Mouse (Mus musculus) cerebellum, adult 9-11 months (tissue): Measurements from ENCODE around the gene Impdh2.
A peak's percentile ranks its signal among the peaks of the same experiment; 100 is the strongest.

Source experiments
- DNase-seq: peaks from one replicate; pipeline ENCODE4 v3.0.0; 2022

Gene Impdh2

DNA sequence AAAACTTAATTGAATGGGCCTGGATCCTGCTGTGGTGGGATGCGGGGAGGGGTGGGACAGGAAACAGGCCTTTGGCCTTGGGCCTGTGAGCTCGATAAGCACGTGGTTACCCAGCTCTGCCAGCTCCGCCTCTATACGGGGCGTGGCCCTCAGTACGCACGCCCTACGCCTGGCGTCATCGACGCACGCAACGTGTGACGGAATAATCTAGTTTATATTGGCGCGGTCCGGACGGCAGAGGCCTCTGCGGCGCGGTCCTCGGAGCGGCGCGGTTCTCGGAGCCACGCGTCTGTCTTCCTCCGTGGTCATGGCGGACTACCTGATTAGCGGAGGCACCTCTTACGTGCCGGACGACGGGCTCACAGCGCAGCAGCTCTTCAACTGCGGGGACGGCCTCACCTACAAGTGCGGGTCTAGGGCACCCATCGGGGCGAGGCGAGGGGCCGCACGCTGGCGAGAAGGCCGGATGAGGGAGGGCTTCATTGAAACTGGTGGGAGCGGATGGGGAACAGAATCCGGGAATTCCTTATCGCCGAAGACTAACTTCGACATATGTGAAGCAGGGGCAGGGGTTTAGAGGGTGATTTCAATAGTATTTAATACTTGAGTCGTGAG is at the start of gene Impdh2:
TSS of gene Impdh2 (plus strand) at position 60 of the 615 bp plus-strand sequence.
- peak; percentile 94 for DNase-seq

- peak; percentile 96 for DNase-seq
Observed at GRCm38 (mm10) chr9:108516380-108517251, 43.5 kb upstream of the Impdh2 start, which contains the start of gene Qrich1. TSS of gene Qrich1 (plus strand) at chr9:108516806.

DNA sequence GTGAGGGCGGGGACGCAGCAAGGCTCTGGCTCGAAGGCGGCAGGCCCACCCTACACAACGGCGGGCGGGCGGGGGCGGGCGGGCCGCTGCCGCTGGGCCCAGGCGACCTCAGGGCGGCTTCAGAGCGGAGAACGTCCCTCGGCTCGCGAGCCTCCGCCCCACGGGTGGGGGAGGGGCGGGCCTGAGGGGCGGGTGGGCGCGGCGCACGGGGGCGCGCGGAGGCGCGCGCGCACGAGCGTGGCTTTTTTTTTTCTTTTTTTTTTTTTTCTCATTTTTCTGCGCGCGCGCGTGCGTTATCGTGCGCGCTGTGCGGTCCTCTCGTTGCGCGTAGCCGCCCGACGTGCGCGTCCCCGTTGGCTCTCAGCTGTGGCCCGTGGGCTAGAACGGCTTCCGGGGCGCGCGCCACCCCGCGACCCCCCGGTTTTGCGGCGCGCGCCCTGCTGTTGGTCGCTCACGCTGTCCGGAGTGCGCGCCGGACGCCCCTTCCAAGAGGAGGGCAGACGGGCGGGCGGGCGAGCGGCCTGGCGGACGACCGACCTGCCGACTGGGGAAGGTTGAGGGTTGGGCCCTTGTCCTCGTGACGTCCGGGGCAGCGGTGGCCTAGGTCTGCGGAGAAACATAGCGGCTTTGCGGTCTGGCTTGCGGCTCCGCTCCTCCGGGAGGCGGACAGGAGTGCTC is 42.7 kb upstream of the Impdh2 start:
- peak; percentile 83 for DNase-seq

DNA sequence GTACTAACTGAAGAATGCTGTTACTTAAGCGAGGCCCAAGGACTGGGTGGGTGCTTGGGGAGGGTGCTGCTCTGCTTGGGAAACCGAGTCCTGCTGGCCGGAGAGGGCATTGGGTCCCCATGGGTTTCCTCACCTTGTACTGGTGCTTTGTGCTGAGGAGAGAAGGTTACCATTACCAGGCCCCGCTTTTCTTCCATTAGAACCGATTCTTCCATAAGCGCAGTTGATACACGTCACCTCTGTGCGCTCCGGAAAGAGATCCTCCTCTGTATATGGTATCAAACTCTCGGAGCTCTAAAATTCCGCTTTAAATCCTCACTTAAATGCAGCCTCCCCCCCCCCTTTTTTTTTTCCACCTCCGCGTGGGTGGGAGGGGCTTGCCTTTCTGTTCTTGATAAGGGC is 42.2 kb upstream of the Impdh2 start:
- DNase-seq = no peak

DNA sequence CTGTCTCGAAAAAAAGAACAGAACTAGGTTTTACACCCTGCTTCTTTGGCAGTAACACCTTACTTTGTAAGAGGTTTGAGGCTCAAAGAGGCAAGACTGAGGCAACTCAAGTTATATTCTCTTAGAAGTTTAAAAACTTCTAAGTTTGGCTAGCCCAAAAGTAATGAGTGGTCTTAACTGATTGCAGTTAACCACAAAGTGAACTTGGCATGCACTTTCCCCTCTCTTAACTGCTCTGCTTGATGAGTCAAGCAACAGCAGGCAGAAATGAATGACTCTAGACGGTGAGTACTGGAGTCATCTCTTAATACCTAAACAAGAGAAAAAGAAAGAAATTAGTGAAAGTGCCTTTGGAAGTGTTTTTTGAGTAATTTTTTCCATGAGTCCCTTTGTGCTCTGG is 38.5 kb upstream of the Impdh2 start:
- no peak for DNase-seq

DNA sequence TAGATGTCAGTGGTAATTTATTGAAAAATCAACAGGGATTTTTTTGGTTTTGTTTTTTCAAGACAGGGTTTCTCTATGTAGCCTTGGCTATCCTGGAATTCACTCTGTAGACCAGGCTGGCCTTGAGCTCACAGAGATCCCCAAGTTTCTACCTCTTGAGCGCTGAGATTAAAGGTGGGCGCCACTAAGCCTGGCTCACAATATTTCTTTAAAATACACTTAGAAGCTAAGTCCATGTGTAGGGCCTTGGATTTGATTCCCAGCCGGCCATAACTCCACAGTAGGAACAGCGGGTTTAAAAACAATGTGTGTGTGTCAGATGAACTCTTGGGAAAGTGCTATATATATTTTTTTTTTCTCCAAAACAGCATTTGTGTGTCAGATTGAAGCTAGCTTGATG is 36.7 kb upstream of the Impdh2 start:
- DNase-seq = no peak

DNA sequence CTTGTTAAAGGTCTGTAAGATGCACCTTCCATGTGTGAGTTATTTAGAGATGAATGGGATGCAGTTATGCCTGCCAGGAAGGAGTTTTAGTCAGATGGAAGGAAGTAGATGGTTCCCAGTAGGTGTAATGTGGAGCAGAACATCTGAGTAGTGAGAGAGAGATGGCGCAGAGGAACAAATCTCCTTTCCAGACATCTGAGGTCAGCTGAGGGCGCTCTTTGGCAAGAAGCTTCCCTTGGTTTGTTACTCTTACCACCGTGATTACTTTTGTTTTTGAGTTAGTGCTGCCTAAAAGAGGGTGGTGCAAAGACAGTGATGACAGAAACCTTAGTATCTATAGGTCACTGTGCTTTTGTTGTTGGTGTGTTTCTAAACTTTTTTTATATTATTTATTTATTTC is 34.7 kb upstream of the Impdh2 start:
- DNase-seq = no peak

DNA sequence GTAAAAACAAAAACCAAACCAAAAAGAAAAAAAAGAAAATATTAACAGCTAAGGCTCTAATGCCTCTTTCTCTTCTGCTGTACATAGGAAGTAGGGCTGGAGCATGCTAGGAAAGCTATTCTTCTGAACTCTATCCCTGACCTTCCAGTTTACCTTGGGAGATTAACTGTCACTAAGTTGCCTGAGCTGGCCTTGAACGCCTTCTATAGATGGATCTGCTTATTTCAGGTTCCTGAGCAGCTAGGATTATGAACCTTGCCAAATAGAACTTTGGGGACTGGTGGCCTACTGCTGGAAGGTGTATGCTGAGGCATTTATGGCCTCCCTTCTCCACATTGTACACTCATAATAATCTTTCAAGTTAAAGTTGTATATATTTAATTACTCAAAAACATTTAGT is 29.1 kb upstream of the Impdh2 start:
- no peak for DNase-seq

GRCm38 (mm10) chr9:108531496-108531895 is 28.6 kb upstream of the Impdh2 start:
- DNase-seq = no peak

DNA sequence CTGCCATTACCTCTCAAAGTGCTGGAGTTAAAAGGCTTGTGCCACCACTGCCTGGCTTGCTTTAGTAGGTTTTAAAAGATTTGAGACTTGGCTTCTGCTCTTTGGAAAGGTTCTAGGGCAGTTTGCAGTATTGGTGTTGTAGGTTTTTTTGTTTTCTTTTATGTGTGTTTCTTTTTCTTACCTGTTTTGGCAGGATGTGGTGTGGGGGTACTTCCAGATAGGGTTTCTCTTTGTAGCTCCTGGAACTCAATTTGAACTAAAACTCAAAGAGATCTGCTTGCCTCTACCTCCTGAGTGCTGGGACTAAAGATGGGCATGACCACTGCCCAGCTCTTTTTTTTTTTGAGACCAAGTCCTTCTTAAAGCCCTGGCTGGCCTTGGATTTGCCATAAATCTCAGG is 19.2 kb upstream of the Impdh2 start:
- no peak for DNase-seq

- DNase-seq = no peak
Observed at GRCm38 (mm10) chr9:108545986-108546385, 14.1 kb upstream of the Impdh2 start.

DNA sequence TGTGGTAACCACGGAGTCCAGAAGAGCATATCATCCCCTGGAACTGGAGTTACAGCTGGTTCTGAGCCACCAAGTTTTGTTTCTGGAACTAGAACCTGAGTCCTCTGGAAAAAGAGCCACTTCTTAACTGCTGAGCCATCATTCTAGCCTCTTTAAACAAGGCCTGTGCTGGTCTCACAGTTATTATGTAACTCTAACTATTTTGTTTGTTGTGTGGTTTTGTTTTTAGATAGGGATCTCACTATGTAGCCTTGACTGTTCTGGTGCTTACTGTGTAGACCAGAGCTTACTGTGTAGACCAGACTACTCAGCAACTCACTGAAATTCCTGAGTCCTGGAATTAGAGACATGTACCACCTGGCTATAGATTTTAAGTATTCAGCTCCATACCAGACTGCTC is 13.2 kb upstream of the Impdh2 start:
- no peak for DNase-seq

- peak; percentile 17 for DNase-seq
Observed at GRCm38 (mm10) chr9:108559169-108559568, 917 bp upstream of the Impdh2 start.

DNA sequence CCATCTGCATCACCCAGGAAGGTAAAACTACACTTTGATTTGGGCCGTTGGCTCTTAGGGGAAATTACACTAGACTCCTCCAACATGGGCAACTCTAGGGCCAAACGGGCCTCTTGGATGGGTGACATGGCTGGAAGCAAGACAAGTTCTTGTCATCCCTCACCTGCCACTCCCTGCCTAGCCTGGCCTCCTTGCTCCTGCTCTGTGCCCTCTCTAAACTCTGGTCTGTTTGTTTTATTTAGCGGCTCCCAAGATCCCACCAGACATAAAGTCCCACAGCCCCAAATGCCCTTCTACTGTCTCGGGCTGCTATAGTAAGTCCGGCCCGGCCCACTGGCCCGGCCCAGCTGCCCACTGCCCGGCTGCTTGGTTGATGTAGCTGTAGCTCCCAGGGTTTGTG is 3.6 kb downstream of the Impdh2 start:
- DNase-seq = peak; percentile 42

GRCm38 (mm10) chr9:108564131-108564530 is 4.0 kb downstream of the Impdh2 start:
- no peak for DNase-seq

DNA sequence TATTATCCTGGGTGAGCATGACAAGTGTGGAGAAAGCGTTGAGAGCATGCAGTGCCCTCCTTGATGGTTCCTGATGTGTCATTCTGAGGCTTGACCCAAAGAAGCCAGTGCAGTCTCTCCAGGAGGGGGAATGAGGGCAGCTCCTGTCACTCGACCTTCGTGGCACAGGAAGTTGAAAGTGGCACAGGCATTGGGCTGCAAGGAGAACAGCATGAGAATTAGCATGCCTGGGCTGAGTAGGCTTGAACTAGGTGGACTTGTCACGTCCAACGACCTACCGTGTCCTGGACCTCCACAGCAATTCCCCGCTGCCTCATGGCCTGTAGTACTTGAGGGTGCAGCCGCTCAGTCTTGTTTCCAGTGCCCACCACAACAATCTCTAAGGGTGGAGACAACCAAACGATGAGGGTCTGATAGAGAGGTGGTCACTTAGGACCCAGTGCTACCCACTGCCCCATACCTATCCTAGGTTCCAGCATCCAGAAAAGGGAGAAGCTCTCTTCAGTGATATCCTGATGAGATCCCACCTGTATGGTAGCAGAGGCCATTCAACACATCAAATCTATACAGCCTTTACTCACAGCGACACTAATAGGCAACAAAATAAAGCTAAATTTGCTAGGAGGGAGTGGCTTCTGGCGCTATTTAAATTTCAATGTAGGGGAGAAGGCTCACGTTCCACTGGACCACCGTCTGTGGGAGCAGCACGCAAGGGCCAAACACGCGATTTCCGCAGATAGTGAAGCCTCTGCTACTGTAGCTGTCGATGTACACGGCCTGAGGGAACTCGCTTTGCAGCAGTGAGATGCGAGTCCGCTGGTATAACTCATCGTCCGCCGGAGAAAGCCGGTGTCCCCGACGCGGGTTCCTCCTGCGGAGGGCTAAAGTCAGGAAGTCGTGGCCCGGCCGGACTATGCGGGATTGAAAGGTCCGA is 6.1 kb downstream of the Impdh2 start:
- peak; percentile 46 for DNase-seq

DNA sequence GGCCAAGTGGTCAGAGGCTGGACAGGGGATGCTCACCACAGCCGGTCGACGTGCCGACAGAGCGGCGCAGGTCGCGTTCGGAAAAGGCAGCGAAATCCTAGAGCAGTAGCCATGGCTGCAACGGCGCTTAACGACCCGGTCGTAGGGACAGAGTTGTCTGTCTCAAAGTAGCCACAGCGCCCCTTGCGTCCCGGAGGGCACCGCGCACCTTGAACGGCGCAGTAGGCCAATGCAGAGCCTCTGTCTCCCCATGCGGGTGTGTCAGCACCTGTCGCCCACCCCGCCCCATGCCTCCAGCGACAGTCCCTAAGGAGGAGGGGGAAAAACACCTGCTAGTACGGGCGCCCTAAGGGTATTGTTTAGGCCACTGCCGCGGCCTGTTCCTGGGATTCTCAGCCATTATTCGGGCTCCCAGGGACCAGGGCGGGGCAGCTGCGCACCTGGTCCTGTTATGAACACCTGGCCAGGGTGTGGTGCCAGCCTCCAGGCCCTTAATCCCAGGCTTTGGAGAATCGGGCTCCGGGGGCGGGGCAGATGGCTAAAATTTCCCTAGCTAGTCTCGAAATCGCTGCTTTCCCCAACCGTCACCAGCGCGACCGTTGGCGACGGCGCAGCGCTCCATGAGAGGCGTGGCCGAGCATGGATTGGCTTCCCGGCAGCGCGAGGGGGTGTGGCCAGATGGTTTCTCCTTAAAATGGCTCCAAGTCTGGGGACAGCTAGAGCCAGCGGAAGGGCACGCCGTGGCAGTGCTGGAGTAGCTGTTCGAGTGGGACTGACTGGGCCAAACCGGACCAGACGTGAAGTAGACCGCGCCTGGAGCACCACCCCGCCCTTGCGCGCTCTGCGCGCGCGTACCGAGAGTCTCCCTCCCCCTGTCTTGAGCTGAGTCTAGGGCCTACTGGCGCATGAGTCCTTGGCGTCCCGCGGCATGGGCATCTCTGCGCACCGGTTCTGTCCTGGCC is 7.0 kb downstream of the Impdh2 start, which contains the start of gene Ndufaf3:
TSS of gene Ndufaf3 (minus strand) at position 620 of the 962 bp plus-strand sequence.
- DNase-seq = peak; percentile 96

GRCm38 (mm10) chr9:108567931-108568419 is 7.9 kb downstream of the Impdh2 start:
- DNase-seq = no peak

- DNase-seq = peak; percentile 56
Observed at GRCm38 (mm10) chr9:108568511-108568921, 8.4 kb downstream of the Impdh2 start.

DNA sequence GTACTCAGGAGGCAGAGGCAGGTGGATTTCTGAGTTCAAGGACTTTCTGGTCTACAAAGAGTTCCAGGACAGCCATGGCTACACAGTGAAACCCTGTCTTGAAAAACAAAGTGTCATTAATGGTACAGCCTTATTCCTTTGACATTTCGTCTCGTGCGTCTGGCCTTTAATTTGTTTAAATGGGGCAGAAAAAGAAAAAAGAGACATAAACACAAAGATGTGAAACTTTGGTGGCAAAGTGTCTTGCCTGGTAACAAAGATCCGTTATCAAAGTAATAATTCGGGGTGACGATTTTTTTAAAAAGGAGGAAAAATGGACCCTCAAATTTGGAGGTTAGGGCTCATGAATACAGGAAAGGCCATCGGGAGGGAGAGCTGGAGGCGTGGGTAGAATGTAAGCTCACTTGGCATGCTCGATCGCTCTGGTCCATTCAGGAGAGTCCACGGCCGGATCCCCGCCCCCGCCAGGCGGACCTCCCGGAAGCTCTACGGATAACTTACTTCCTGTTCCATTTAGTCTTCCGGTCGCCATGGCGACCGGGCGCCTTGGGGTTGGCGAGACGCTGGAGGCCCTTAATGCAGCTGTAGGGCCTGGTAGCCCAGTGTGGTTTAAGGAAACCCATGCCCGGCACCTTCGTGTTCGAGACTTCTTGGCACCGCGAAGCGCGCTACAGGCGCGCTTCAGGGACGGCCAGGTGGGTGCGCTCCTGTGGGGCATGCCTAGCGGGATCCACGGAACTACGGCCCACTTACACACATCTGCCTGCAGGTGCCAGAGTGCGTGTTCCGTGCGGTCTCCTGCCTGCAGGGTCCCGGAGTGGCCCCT is 9.5 kb downstream of the Impdh2 start, which contains the start of gene Dalrd3:
TSS of gene Dalrd3 (plus strand) at position 506 of the 826 bp plus-strand sequence.
- DNase-seq = peak; percentile 93
